Mouse (Mus musculus) embryo, embryonic 10 days (tissue): ENCODE data around the gene Kcng3.
A peak's percentile ranks its signal among the peaks of the same experiment; 100 is the strongest.

Source experiments
- DNase-seq: peaks from one replicate; pipeline ENCODE4 v3.0.0-alpha.2; 2015; ENCODE audit warnings: low spot score

The Kcng3 gene

GRCm38 (mm10) chr17:83555836-83556235, 75.9 kb downstream of the Kcng3 start:
- DNase-seq, result no peak

GRCm38 (mm10) chr17:83554997-83555396, 76.7 kb downstream of the Kcng3 start:
- DNase-seq, result no peak

DNA sequence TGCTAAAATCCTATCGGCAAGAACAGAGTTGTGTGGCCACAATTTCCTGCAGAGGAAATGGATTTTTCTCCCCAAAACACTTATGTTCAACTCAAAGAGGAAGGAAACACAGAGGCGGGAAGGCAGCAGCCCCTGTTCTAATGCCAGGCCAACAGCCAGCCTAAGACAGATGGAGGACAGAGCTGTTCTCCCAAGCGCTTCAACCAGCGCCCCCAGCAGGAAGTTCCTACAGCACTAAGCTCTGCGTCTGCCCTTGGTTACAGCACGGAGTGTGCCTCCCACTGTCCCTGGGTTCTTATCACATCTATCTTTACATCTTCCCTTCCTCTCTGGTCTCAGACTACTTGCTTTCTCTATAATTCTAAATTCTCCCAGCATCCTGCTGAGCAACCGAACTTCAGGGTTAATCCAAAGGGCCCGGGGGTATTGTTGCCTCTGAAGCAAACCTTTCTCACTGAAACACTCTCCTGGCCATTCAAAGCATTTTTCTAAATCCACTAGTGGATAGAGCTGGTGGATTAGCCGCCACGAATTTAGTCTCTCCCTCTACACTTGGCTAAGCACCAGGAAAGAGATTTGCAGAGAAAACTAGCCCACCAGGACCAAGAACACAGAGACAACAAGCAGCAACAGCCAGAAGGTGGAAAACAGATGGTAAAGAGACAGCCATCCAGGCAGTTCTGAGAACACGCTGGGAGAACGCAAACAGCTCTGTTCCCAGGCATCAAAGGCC, 83.0 kb downstream of the Kcng3 start:
- DNase-seq, result peak; percentile 39

- DNase-seq, result no peak
Measured at GRCm38 (mm10) chr17:83547145-83547544, 84.5 kb downstream of the Kcng3 start.

- peak; percentile 33 for DNase-seq
Measured at GRCm38 (mm10) chr17:83545756-83546742, 85.6 kb downstream of the Kcng3 start.

DNA sequence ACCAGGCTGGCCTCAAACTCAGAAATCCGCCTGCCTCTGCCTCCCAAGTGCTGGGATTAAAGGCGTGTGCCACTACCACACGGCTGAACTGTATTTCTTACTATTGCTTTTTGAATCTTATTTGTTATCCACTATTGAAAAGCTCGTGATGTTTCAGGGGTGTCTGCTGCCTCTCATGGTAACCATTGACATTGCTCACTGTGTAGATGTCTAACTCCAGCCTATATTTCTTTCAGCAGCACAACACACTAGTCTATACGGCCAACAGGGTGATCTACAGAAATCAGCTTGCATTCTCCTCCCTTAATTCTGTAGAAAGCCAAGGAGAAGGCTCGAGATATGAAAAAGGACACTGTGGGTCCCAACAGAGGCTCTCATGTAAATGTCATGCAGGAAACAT, 86.4 kb downstream of the Kcng3 start:
- DNase-seq, result no peak

DNA sequence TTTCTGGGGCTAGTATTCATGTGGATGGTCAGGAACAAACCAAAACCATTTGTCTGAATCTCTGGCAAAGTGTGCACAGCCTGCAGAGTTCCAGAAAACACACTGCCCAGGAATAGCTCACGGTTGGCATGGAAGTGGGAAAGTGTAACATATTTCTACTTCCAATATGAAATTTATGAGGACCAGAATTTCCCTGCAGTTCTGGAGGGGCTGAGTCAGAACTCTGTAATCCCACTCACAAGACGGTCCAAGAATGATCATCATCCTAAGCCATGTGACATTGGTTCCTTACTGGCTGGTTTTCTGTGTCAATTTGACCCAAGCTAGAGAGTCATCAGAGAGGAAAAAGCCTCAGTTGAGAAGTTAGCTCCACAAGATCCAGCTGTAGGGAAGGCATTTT, 89.3 kb downstream of the Kcng3 start:
- no peak for DNase-seq

DNA sequence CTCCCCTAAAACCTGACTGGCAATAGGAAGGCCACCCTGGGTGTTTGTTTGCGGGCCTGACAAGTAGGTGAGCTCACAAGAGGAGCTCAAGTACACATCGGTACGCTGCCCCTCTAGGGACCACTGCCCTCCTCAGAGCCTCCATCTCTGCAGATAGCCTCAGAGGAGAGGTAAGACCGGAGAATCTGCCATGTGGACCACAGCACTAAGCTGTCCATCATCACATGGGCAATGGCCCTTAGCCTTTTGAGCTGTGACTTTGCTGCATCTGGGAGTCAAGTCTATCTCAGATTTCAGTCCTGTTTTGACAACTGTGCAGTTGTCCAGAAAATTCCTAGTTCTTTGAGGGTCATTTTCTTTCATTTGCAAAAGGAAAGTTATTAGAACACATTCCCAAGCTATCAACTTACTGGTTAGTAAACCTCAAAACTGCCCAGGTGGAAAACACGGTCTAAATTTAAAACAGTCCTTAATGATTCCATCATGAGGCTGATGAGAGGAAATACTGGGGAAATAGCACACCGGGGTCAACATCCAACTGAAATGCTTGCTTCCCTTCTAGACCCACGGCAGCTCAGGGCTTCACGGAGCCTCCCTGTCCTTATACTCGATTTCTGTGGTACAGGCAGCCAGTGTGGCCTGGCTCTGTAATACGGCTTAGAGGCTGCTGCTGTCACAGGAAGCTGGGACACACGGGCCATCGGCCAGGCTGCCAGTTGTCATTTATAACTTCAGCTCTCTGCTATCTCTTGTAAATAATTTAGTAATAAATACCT, 92.2 kb downstream of the Kcng3 start:
- DNase-seq, result no peak

DNA sequence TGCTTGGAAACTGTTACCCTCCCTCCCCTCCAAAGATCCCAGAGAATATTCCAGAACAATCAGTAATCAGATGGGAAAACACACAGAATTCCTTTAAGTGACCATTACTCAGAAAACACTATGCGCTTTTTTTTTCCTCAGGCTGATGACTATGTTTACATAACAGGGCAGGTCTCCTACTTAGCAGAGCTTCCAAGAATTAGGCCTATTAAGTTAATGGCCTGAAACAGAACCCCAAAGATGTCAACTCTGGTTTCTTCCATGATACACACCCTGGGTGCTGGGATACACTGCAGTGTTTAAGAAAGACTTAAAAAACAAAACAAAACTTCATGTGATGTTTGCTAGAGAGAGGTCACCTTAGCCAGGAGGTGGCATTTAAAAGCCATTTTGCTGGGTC, 93.0 kb downstream of the Kcng3 start:
- no peak for DNase-seq

GRCm38 (mm10) chr17:83538141-83538540, 93.6 kb downstream of the Kcng3 start:
- no peak for DNase-seq
